Mouse (Mus musculus) T-cell, adult 66 days (primary cell): ENCODE results near the gene Midn. TPM values are rescaled to one million over a fixed set of nuclear protein-coding genes. Genes with fewer than 3 reads are reported as not detected.

Experiments
- total RNA-seq, 2 experiments: library from RNA; stranded (reverse); gene quantifications; 3 replicates in 1 of 2; 4 replicates in 1 of 2; pipeline ENCODE4 v1.2.4; 2023

Gene Midn
- 100 to 1,000 TPM; 102 to 113 TPM for total RNA-seq

DNA sequence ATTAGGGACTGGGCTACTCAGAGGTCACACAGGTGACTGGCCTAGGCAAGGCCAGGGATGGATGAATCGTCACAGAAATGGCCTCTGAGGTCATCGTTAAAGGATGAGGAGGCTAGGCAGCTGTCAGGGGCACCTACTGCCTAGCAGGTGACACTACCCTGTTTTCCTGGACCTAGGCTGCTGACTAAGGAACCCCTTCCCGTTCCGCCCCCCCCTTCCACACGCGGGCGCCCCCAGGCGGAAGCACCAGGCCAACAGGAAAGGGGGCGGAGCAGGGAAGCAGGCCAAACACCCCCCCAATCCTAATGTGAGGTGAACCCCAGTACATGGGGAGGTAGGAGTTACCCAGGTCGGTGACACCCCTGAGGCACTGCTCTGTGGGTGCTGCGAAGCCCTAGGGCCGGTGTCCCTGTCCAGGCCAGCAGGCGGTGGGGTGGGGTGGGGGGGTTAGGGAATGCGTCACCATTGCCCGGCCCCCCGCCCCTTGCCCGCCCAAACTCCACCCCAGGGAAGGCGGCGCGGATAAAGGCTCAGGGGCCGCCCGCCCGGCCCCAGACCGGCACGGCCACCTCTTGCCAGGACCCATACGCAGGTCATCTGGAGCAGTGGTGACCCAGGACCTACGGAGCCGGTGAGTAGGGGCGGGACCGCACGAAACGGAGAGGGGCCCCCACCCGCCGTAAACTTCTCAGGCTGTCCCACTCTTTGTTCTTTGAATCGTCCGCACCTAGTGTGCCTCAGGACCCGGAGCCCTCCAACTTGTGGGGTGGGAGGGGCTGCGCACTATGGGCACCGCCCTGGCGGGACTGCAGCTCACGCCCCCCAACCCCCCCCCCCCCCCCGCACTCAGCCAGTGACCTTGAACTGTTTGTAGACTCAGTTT, at the start of gene Midn:
Midn (plus strand) TSS at position 554 of the 883 bp plus-strand sequence.

DNA sequence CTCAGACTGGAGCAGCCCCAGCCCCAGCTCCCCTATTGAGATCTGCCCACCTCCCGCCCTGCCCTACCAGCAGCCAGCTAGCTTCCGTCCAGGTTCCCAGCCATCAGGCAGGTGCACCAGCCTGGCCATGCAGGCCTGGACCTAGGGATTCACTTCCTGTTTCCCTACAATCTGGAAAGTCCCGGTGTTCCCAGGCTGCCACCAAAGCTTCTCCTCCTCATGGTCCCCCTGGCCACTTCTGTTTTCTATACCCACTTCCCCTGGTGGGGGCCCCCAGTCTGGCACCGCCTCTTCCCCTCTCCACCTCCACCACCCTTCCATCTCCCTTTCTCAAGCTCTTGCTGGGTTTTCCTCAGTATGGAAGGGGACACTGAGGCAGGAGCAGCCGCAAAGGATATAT, 42.6 kb upstream of the Midn start, which contains the start of gene Sbno2:
Sbno2 (minus strand) TSS at position 112 of the 400 bp plus-strand sequence.

DNA sequence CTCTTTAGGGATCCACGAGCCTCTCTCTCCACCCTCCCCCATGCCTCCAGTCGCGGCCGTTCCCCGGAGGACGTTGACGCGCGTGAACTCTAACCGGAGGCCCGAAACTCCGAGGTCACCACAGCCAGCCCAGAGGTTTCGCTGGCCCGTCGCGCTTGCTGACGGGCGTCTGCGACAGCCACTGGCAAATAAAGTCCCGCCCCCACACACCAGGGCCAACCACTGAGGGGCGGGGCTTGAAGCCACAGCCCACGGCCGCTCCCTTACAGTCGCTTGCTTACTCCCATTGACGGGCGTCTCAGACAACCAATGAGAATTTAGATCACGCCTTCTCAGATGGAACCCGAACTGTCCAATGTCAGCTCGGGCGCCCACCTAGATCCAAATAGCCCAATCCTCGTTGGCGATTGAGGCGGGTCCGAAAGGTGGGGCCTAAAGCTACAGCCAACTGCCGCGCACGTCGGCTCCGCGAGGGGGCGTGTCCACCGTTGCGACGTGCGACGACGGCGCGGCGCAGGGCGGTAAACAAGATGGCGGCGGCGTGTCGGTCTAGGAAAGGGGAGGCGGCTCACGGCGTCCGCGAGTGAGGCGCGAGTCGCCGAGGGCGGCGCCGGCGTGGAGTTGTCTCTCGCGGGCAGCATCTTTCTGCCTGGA, 32.7 kb upstream of the Midn start, which contains the start of gene Stk11:
Stk11 (plus strand) TSS at position 514 of the 654 bp plus-strand sequence.

DNA sequence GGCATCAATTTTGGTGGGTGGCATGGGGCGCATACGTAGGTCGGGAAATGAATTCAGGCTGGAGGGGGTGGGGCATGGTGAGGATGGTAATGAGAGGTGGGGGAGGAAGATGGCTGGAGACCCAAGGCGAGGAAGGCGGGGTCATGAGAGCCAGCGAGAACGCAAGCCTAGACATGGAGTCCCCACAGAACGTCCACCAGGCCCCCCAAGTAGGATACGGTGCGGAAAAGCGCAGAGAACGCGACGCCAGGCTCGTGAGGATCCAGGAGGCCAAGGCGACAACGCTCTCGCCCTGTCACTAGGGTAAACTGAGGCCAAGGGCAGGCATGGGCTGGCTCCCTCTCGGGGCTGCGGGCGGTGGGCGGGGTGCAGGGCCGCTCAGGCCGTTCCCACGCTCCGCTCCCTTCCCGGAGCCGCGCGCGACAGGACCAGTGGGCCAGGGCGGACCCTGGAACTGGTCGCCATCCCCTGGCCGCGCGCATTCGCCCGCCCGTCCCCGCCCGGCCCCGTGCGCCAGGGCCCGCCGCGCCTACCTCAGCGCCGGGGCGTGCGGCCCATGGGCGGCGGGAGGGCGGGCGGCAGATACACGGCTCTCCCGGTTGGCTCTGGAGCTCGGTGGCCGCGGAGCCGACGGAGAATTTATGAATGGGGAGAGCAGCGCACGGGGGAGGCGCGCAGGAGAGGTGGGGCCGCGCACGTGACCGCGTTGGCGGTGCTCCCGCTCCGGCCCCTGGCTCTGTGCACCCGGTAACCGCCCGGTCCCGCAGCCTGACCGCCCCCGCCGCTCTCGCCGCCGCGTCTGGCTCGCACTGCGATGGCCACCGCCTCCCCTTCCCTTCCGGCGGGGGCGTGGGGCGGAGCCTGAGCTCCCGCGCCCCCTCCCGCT, 9.3 kb upstream of the Midn start, which contains the start of gene Atp5d:
Atp5d (plus strand) TSS at position 80 of the 886 bp plus-strand sequence.

DNA sequence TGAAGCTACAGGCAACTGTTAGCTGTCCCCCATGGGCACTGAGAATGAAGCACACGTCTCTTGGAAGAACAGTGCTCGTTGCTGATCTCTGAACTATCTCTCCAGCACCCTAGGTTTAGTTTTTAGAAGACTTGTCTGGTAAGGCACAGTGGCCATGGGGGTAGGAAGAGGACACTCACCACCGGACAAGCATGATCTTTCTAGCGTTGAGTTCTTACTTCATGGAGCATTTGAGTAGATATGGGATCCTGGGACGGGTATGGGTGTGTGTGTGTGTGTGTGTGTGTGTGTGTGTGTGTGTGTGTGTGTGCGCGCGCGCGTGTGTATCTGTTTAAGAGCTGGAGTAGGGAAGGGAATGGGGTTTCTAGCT, 7.4 kb upstream of the Midn start, which contains the start of gene Cbarp:
Cbarp (minus strand) TSS at position 170 of the 370 bp plus-strand sequence.

DNA sequence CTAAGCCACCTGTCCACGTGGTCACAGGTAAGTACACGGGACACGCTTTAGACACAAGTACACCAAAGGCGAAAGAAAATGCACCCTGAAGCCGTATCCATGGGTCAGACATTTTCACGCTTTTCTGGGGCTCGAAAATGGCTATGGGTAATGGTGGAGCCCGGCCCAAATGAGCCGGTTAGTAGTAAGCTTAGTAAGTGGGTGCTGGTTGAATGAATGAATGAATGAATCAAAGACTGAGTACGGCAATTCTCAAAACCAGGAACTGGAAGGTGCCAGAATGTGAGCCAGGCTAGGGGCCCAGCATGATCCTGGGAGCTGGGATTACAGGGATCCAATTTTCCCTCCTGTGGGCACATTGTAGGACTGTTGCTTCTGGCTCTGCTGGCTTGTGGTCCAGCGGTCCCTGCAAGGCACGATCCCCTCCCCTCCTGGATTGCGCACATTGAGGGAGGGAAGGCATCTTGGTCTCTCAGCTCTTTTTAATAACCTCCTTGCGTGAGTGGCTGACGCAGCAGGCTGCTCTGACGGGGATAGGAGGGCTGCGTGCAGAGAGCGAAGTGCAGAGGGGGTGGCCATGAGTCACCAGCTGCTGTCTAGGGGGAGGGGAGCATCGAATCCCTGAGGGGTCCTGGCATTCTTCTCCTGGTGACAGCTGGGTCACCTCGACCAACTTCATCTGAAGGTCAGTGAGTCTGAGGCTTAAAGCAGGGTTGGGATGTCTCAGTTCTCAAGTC, 17.5 kb downstream of the Midn start, which contains the start of gene Cirbp:
Cirbp (plus strand) TSS at position 594 of the 737 bp plus-strand sequence.

DNA sequence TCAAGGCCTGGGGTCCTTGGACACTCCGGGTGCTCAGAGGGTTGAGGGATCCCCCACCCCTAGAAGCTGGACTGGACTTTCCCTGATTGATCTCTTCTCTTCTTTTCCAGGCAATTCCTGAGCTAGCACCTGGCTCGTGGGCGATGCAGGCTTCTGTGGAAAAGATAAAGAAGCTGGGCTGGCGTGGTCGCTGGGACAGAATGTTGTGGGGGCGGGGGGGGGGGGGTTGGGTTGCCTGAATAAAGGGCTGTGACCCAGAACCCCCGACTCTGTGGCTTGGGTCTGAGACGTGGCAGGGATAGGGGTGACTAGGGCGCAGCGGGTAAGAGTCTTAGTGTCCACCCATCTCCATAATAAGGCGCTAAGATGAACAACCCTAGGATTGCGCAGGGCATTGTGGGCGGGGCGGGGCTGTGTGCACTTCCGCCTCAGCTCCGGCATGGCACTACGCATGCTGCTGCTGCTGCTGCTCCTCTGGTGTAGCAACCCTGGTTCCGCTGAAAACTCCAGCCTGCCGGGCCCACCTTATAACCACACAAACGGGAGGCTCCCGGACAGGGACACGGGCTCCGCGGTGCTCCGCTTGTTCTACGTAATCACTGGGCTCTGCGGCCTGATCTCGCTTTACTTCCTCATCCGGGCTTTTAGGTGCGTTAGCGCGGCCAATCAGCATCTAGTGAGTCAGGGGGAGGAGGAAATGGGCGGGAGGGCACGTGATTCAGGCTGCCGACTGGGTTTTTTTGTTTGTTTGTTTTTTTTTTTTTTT, 24.6 kb downstream of the Midn start, which contains the start of gene 1600002K03Rik:
1600002K03Rik (plus strand) TSS at position 418 of the 766 bp plus-strand sequence.

DNA sequence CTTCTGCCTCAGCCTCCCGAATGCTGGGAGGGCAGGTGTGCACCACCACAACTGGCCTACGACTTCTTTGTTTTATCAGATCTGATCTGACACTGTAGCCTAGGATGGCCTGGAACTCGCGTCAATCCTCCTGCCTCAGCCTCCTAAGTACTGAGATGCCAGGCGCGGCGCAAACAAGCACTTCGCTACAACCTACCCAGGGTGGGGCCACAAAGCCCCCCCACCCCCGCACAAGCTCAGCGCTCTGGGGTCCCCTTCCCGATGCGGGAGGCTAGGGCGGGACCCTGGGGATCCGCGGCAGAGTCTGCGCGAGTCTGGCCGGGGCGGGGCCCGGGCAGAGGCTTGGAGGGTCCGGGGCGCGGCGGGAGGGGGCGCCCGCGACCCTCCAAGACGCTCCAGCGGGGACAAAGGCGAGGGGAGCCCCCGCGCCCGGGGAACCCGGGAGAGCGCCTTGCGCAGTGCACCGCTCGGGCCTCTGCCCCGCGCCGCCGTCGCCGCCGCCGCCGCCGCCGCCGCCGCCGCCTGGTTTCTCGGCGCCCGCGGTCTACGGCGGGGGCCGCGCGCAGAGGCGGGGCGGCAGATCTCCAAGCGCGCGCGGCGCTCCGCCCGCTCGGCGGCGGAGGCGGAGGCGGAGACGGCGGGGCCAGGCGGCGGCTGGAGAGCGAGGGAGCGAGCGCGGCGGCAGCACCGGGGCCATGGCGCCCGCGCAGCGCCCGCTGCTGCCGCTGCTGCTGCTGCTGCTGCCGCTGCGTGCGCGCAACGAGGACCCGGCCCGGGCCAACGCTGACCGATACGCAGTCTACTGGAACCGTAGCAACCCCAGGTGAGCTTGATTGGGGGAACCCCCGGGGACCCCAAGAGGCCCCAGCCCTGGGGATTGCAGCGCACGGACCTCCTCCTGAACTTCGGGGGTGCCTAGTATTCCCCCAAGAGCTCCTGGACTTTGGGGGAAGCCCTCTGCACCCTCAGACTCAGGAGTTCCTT, 31.3 kb downstream of the Midn start, which contains the start of gene Efna2:
Efna2 (plus strand) TSS at position 415 of the 984 bp plus-strand sequence.

Other genes starting within 250 kb of the Midn start
- gene Med16, start 239.3 kb upstream of the Midn start, total RNA-seq: 10 to 100 TPM; 62.1 to 71.7 TPM
- not detected for gene Gm26602, start 237.4 kb upstream of the Midn start, total RNA-seq
- gene Kiss1r, start 231.3 kb upstream of the Midn start, total RNA-seq: 1 to 10 TPM in 1 of 2 experiments, under 1 TPM in 1; 0.98 to 1.2 TPM
- gene R3hdm4, start 227.1 kb upstream of the Midn start, total RNA-seq: 100 to 1,000 TPM in 1 of 2 experiments, 10 to 100 TPM in 1; 99.7 to 103 TPM
- 10 to 100 TPM in 1 of 2 experiments, 1 to 10 TPM in 1; 9.3 to 12.5 TPM for gene Arid3a, start 221.2 kb upstream of the Midn start, total RNA-seq
- gene Wdr18, start 188.1 kb upstream of the Midn start, total RNA-seq: 10 to 100 TPM; 54.5 to 63.1 TPM
- under 1 TPM in 1 of 2 experiments, not detected in 1; 0.89 TPM for gene Grin3b, start 177.6 kb upstream of the Midn start, total RNA-seq
- 100 to 1,000 TPM; 152 to 155 TPM for gene Tmem259, start 163.9 kb upstream of the Midn start, total RNA-seq
- 100 to 1,000 TPM; 509 to 532 TPM for gene Cnn2, start 159.7 kb upstream of the Midn start, total RNA-seq
- 10 to 100 TPM; 75.4 to 82.6 TPM for gene Abca7, start 151.8 kb upstream of the Midn start, total RNA-seq
- 100 to 1,000 TPM; 853 to 885 TPM for gene Arhgap45, start 131.6 kb upstream of the Midn start, total RNA-seq
- gene Polr2e, start 108.5 kb upstream of the Midn start, total RNA-seq: 10 to 100 TPM; 71.1 to 85.2 TPM
- gene Gpx4, start 101.1 kb upstream of the Midn start, total RNA-seq: 100 to 1,000 TPM; 155 to 180 TPM
- gene Sbno2, start 42.7 kb upstream of the Midn start, total RNA-seq: 10 to 100 TPM; 97.7 to 98.5 TPM
- gene Stk11, start 32.5 kb upstream of the Midn start, total RNA-seq: 100 to 1,000 TPM; 136 to 156 TPM
- gene Atp5d, start 9.6 kb upstream of the Midn start, total RNA-seq: 100 to 1,000 TPM; 157 to 178 TPM
- gene Cbarp, start 7.4 kb upstream of the Midn start, total RNA-seq: 10 to 100 TPM; 28.2 to 29.0 TPM
- 100 to 1,000 TPM; 113 to 134 TPM for gene Cirbp, start 17.7 kb downstream of the Midn start, total RNA-seq
- gene 1600002K03Rik, start 24.7 kb downstream of the Midn start, total RNA-seq: 10 to 100 TPM; 15.1 to 16.3 TPM
- gene Efna2, start 31.2 kb downstream of the Midn start, total RNA-seq: under 1 TPM; 0.27 to 0.41 TPM
- gene Mum1, start 78.2 kb downstream of the Midn start, total RNA-seq: 10 to 100 TPM; 76.1 to 76.3 TPM
- gene Ndufs7, start 100.8 kb downstream of the Midn start, total RNA-seq: 100 to 1,000 TPM in 1 of 2 experiments, 10 to 100 TPM in 1; 99.2 to 104 TPM
- not detected for gene Gamt, start 112.7 kb downstream of the Midn start, total RNA-seq
- 100 to 1,000 TPM; 175 to 182 TPM for gene Dazap1, start 113.2 kb downstream of the Midn start, total RNA-seq
- 1,000 to 10,000 TPM; 3,585 to 3,724 TPM for gene Rps15, start 144.2 kb downstream of the Midn start, total RNA-seq
- gene Apc2, start 147.7 kb downstream of the Midn start, total RNA-seq: 1 to 10 TPM in 1 of 2 experiments, under 1 TPM in 1; 0.09 to 1.0 TPM
- 10 to 100 TPM; 25.0 to 28.7 TPM for gene 2310011J03Rik, start 172.3 kb downstream of the Midn start, total RNA-seq
- gene Pcsk4, start 181.2 kb downstream of the Midn start, total RNA-seq: 1 to 10 TPM; 2.9 to 3.1 TPM
- under 1 TPM in 1 of 2 experiments, not detected in 1; 0.90 TPM for gene Reep6, start 181.7 kb downstream of the Midn start, total RNA-seq
- gene Adamtsl5, start 200.1 kb downstream of the Midn start, total RNA-seq: not detected
- gene Plk5, start 208.2 kb downstream of the Midn start, total RNA-seq: not detected
- 1 to 10 TPM; 8.0 to 8.7 TPM for gene Mex3d, start 239.4 kb downstream of the Midn start, total RNA-seq